Mouse (Mus musculus) heart, adult 9 months (tissue): ENCODE measurements at regions not wholly inside any gene's neighbourhood (a gene's known extent, or its start where the extent isn't known, plus 50 kb on each side); places are given as distances from the start of the nearest gene placed in this dataset.
A peak's percentile ranks its signal among the peaks of the same experiment; 100 is the strongest.
"Not testable (repeated sequence)": the region's sequence is repeated elsewhere in the genome, so short reads cannot be mapped to it uniquely, and the experiment has no call there.

Experiments
- DNase-seq, 2 experiments: peaks; one replicate each; pipeline ENCODE4 v3.0.0; 2022; ENCODE audit warnings: low spot score in 2 of 2

- no peak for DNase-seq
These were observed 943.7 kb upstream of the Prmt6 start for GRCm38 (mm10) chr3:111194541-111194940.

- no peak for DNase-seq
These were observed 915.9 kb upstream of the Prmt6 start for GRCm38 (mm10) chr3:111166698-111167097.

DNA sequence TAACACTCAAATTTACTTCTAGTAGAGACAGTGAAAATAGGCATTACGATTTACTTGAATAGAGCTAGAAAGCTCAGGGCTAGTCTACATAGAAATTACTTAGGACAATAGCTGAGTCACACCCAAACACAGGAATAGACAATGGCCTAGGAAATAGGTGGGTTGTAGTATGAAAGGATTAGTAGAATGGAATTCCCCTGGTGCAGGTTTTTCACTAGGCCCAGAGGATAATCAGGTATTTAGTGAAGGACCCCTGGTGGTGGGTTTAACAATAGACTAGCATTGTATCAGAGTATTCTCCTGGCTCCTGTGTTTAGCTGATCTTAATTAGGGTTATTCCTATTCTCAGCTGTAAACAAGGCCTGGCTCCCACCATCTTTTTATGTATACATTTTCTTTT, 890.4 kb upstream of the Prmt6 start:
- DNase-seq = not testable (repeated sequence)

DNA sequence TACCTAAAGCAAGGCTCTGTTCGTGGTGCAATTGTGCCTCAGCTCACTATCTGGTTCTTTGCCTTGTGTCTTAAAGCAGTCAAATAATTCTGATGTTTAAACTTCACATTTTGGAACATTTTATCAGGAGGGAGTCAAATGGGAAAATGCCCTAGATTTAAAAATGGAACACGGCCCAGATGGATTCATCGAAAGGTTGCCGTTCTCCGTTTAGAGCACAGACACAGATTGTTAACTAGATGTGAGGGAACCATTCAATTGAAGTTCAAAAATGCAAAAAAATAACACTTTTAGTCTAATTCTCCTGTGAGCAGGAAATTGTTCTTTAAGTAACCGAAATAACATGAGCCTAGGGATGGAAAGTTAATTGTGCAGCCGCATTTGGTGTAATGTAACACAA, 858.2 kb upstream of the Prmt6 start:
- DNase-seq = no peak

GRCm38 (mm10) chr3:111102646-111103045, 851.8 kb upstream of the Prmt6 start:
- peak in 1 of 2 experiments; percentile 4 for DNase-seq

DNA sequence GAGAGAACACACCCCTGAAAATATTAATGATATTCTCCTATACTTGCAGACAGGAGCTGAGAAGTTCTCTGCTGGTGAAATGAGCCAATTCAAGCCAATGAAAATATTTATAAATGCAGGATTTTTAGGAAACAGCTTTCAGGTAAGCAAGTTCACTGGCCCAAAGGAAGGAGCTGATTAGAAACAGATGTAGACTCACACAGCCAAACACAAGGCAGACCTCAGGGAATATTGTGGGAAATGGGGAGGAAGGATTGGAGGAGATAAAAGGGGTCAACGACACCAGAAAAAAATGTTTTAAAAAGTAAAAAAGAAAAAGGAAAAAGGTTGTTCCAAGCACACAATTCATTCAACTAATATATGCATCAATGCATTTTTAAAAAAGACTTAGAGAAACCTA, 823.5 kb upstream of the Prmt6 start:
- DNase-seq = no peak

- DNase-seq = no peak
These were observed 819.5 kb upstream of the Prmt6 start for GRCm38 (mm10) chr3:111070301-111070700.

DNA sequence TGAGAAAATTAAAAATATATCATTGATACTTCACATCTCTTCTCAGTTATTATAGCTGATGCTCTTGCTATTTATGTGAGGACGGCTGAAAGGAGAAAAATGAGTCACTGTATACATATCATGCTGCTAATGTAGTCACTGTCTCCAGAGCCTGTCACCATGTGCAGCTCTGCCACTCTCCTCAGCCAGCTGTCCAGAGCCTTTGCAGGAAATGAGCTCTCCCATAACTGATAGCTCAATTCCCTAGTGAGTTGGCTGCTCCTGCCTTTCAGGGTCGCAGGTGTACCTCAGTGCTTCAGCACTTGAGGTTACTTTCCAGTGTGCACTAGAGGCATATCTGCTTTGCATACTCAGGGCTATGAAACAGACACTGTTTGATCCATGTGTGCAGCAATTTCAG, 819.0 kb upstream of the Prmt6 start:
- no peak for DNase-seq

GRCm38 (mm10) chr3:111069156-111069555, 818.4 kb upstream of the Prmt6 start:
- no peak for DNase-seq

- no peak for DNase-seq
These were observed 798.8 kb upstream of the Prmt6 start for GRCm38 (mm10) chr3:111049638-111050037.
